ENCODE assay signal across 9 mouse cellular contexts in the genomic region with DNA sequence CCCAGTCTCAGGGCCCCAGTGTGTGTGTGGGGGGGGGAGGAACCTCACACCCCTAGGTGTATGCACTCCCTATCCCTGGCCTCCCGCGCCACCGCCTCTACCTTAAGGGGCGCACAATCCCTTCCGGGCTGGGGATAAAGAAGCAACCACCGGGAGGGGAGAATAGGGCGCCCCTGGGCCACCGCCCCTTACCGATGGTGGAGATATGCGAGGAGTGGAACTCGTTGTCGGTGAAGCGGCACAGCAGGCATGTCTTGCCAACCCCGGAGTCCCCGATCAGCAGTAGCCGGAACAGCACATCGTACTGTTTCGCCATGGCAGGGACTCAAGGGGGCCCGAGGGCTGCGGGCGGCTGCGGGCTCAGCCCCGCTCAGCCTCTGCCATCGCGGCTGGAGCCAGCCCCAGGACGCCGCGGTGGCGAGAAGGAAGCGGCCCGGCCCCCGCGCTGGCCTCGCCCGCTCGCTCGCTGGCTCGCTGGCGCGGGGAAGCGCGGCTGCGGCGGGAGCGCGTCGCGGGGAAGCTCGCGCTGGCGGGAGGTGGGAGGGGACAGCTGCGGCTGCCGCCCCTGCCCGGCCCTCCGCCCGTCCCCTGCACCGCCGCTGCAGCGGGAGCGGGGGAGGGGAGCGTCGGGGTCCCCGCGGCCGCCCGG. TPM values are rescaled to one million over a fixed set of nuclear protein-coding genes. Genes with fewer than 3 reads are reported as not detected.
DNase-seq lines count a peak whose midpoint lies in the region; ATAC-seq and TF ChIP-seq lines count a peak whose summit lies in the region.
"Had no signal": no experiment of that assay in that cellular context is flagged by ENCODE, and none has a peak within 500 bp of the region (broad histone marks: within the 10 kb centered on the region; RNA-seq: fewer than 3 reads in every experiment).

No protein-coding gene starts in this region.

- peak overlapping the region; percentile 80 for H3K9ac ChIP-seq in heart, embryonic 16.5 days (ENCODE audit: low read length)

- POLR2A ChIA-PET in Patski (lab: Charles Lee) = no interaction called here

- TF ChIP-seq POLR2A in kidney, adult 2 months (IDR thresholded peaks at IDR 0.05; ENCODE audit: low read depth, low read length) = no peak

- CTCF ChIA-PET in Patski (lab: Charles Lee) = no interaction called here

- H3K27me3 ChIP-seq in kidney, adult 2 months (replicated peaks; ENCODE audit: control insufficient read depth, insufficient read depth, low read length) = no peaks in the 10 kb centered on the region
- peaks cover 13% of the 10 kb centered on the region for H3K27me3 ChIP-seq in Patski
- peaks cover 24% of the 10 kb centered on the region for H3K27me3 ChIP-seq in heart, embryonic 16.5 days (ENCODE audit: control insufficient read depth, insufficient read depth, low read length)

- ATAC-seq in Patski = peak; percentile 35
- peak; percentile 43; the same call in 1 of the 2 replicates for ATAC-seq in heart, embryonic 16.5 days (replicated peaks; ENCODE audit: extremely low read depth, insufficient read depth, low FRiP score)
- ATAC-seq in megakaryocyte-erythroid progenitor cell, adult 5-6 weeks (replicated peaks; ENCODE audit: low FRiP score, low TSS enrichment, poor library complexity, severe bottlenecking) = 0 out of 2 replicates have a peak, but pooled peaks have one; percentile 27

- H3K4me1 ChIP-seq in kidney, adult 2 months (ENCODE audit: control insufficient read depth, insufficient read depth, low read length) = no peaks in the 10 kb centered on the region
- no peaks in the 10 kb centered on the region for H3K4me1 ChIP-seq in heart, embryonic 16.5 days (ENCODE audit: control insufficient read depth, insufficient read depth, low read length)

- in situ Hi-C loops in Patski (cut with MboI; ENCODE audit: low pct_unique_long_range_greater_than_20kb) = no loop called here

- no peaks in the 10 kb centered on the region for H3K9me3 ChIP-seq in heart, embryonic 16.5 days (replicated peaks; ENCODE audit: control insufficient read depth, low read length)

- H3K4me2 ChIP-seq in heart, embryonic 16.5 days (ENCODE audit: low read depth, low read length) = peak overlapping the region; percentile 84

- 2% methylated on average over 60 of the region's 66 CpGs for WGBS in kidney, adult 2 months
- 2% methylated on average over 60 of the region's 66 CpGs for WGBS in heart, embryonic 16.5 days

- TF ChIP-seq CTCF in kidney, adult 2 months (conservative IDR thresholded peaks at IDR 0.05; ENCODE audit: insufficient read depth, insufficient read length, low read depth, low read length) = no peak
- TF ChIP-seq CTCF in Patski (IDR thresholded peaks at IDR 0.05) = no peak

- peak; percentile 10 for DNase-seq in kidney, adult 2 months
- no peak for DNase-seq in kidney, adult 9 months
- no peak for DNase-seq in Patski (ENCODE audit: low read depth, low spot score)
- DNase-seq in embryo, embryonic 10 days (ENCODE audit: low spot score) = peak; percentile 45
- DNase-seq in layer of hippocampus, postnatal 14 days (ENCODE audit: low spot score in 2 of 2) = peak; percentile 23 to 56
- peak; percentile 14 for DNase-seq in testis, postnatal 14 days (ENCODE audit: low spot score)

- no peak overlapping the region for H3K27ac ChIP-seq in kidney, adult 2 months (ENCODE audit: insufficient read depth, low read depth, low read length)
- H3K27ac ChIP-seq in heart, embryonic 16.5 days (ENCODE audit: low read length) = no peak overlapping the region

- H3K4me3 ChIP-seq in kidney, adult 2 months (ENCODE audit: insufficient read depth, low read depth, low read length) = peak overlapping the region; percentile 64
- H3K4me3 ChIP-seq in heart, embryonic 16.5 days (ENCODE audit: low read length) = peak overlapping the region; percentile 72
- H3K4me3 ChIP-seq: myocyte had no signal

- H3K36me3 ChIP-seq in kidney, adult 2 months (ENCODE audit: control insufficient read depth, insufficient read depth, low read length) = no peaks in the 10 kb centered on the region
- H3K36me3 ChIP-seq in heart, embryonic 16.5 days (ENCODE audit: control insufficient read depth, insufficient read depth) = no peaks in the 10 kb centered on the region

RNA-seq across cellular contexts. Expression of a gene that starts 0.6 kb away (rescaled TPM):
- polyA plus RNA-seq in kidney, adult 2 months (2012; rRNA removed) = 4.4 and 4.7 TPM in 2 replicates
- 0.58 TPM for polyA plus RNA-seq in Patski (2021)
- polyA plus RNA-seq in heart, embryonic 16.5 days (2015; fragmentation: Nextera tagmentation; extraction: Ambion mirVana) = 8.7 and 8.8 TPM in 2 replicates
- 100 to 1,000 TPM; 172 to 176 TPM for total RNA-seq in layer of hippocampus, postnatal 14 days (2021)
- not detected in 2 replicates for total RNA-seq in megakaryocyte-erythroid progenitor cell, adult 5-6 weeks (2014; fragmentation: Nextera tagmentation)
- not detected in 2 replicates for total RNA-seq in megakaryocyte-erythroid progenitor cell, adult 5-6 weeks (2017)

RNA-seq across cellular contexts. Expression of a gene that starts 26.8 kb away (rescaled TPM):
- 0.08 and 0.33 TPM in 2 replicates for polyA plus RNA-seq in kidney, adult 2 months (2012; rRNA removed)
- polyA plus RNA-seq in Patski (2021) = not detected
- 0.50 and 0.66 TPM in 2 replicates for polyA plus RNA-seq in heart, embryonic 16.5 days (2015; fragmentation: Nextera tagmentation; extraction: Ambion mirVana)
- under 1 TPM; 0.39 to 0.45 TPM for total RNA-seq in layer of hippocampus, postnatal 14 days (2021)
- not detected in 2 replicates for total RNA-seq in megakaryocyte-erythroid progenitor cell, adult 5-6 weeks (2014; fragmentation: Nextera tagmentation)
- total RNA-seq in megakaryocyte-erythroid progenitor cell, adult 5-6 weeks (2017) = not detected in 2 replicates
- polyA plus RNA-seq: myocyte had no signal

RNA-seq across cellular contexts. Expression of a gene that starts 56.7 kb away (rescaled TPM):
- polyA plus RNA-seq in kidney, adult 2 months (2012; rRNA removed) = 13.2 TPM in 2 replicates
- 12.9 TPM for polyA plus RNA-seq in Patski (2021)
- polyA plus RNA-seq in heart, embryonic 16.5 days (2015; fragmentation: Nextera tagmentation; extraction: Ambion mirVana) = 24.4 and 26.0 TPM in 2 replicates
- 10 to 100 TPM; 23.9 to 26.8 TPM for total RNA-seq in layer of hippocampus, postnatal 14 days (2021)
- total RNA-seq in megakaryocyte-erythroid progenitor cell, adult 5-6 weeks (2014; fragmentation: Nextera tagmentation) = 27.2 and 31.1 TPM in 2 replicates
- total RNA-seq in megakaryocyte-erythroid progenitor cell, adult 5-6 weeks (2017) = 5.0 and 15.4 TPM in 2 replicates

RNA-seq across cellular contexts. Expression of a gene that starts 56.8 kb away (rescaled TPM):
- polyA plus RNA-seq in kidney, adult 2 months (2012; rRNA removed) = 71.3 and 105 TPM in 2 replicates
- 70.8 TPM for polyA plus RNA-seq in Patski (2021)
- 199 and 218 TPM in 2 replicates for polyA plus RNA-seq in heart, embryonic 16.5 days (2015; fragmentation: Nextera tagmentation; extraction: Ambion mirVana)
- 10 to 100 TPM; 40.5 to 41.4 TPM for total RNA-seq in layer of hippocampus, postnatal 14 days (2021)
- total RNA-seq in megakaryocyte-erythroid progenitor cell, adult 5-6 weeks (2014; fragmentation: Nextera tagmentation) = 136 and 145 TPM in 2 replicates
- 48.9 and 57.3 TPM in 2 replicates for total RNA-seq in megakaryocyte-erythroid progenitor cell, adult 5-6 weeks (2017)

Comparison
In these comparisons a context has a peak if more than half of its experiments do, and no peak if none do; other contexts are left out.
1. DNase-seq: peak in kidney, adult 2 months (single experiment), embryo, embryonic 10 days (single experiment), layer of hippocampus, postnatal 14 days (2 of 2) and testis, postnatal 14 days (single experiment); none in kidney, adult 9 months (single experiment) and Patski (single experiment).
2. Peak in every context shown above with its lines, with median percentiles within 50 percentile points of each other: ATAC-seq.